Mouse (Mus musculus): ENCODE measurements around the gene Hoxa4.

Gene Hoxa4

GRCm38 (mm10) chr6:52179690-52180089 is 11.9 kb downstream of the Hoxa4 start:
- no peak for DNase-seq (ENCODE audit: low spot score)

- no peak for DNase-seq (ENCODE audit: low spot score)
Observed at GRCm38 (mm10) chr6:52178918-52179665, 12.5 kb downstream of the Hoxa4 start.

- no peak for DNase-seq (ENCODE audit: low spot score)
Observed at GRCm38 (mm10) chr6:52177806-52178205, 13.7 kb downstream of the Hoxa4 start.

- DNase-seq (ENCODE audit: low spot score) = no peak
Observed at GRCm38 (mm10) chr6:52177061-52177735, 14.4 kb downstream of the Hoxa4 start, which contains the start of gene 5730596B20Rik. Gene 5730596B20Rik (plus strand): TSS chr6:52177498.

GRCm38 (mm10) chr6:52176391-52176790 is 15.2 kb downstream of the Hoxa4 start:
- no peak for DNase-seq (ENCODE audit: low spot score)

DNA sequence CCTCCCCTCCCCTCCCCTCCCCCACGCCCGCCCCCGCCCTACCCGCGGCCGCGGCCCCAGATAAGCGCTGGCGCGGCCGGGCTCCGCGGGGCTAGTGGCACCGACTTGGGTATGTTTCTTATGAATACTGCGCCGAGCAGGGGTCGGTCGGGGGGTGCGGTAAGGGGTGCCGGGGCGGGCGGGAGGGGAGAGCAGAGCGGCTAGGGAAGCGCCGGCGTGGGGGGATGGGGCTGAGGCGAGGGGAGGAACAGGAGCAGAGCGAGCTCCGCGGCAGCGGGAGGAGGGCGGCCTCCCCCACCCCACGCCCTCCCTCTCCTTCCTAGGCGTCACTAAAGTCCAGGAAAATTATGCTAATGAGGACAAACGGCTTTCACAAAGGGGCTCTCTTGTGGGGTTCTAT is 15.7 kb downstream of the Hoxa4 start:
- no peak for DNase-seq (ENCODE audit: low spot score)

DNA sequence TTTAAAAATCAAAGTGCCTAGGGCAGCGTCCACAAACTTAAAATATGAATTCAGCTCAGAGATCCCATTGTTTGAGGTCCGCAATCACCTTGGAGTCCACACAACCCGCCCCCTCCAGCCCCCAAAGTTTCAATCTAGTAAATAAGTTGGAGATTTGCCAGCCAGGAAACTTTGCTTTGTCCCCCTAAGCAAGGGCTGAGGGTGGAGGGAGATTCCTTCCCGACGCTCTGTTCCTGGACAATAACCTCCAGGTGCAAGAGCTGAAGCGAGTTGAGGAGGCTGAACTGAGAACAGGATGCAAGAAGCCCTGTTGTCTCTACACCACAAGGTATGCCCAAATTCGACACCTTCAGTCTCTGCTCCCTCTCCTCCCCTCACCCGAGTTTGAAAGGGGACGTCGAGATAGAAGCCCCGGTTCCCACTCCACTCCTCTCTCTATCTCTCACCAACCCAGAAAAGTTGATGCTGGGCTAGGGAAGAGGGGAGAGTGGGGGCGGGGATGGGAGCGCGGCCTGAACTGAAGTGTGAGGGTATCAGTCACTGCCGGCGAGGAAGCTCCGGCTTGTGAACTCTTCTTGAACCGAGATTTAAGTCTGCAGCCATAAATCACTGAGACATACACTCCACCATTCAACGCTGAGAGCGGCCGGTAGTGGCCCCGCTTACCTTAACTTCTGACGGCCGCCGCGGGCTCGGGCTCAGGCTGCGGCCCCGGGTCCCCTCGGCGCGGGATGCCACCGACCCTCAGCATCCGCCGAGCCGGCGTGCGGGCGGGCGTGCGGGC is 16.4 kb downstream of the Hoxa4 start:
- no peak for DNase-seq (ENCODE audit: low spot score)

DNA sequence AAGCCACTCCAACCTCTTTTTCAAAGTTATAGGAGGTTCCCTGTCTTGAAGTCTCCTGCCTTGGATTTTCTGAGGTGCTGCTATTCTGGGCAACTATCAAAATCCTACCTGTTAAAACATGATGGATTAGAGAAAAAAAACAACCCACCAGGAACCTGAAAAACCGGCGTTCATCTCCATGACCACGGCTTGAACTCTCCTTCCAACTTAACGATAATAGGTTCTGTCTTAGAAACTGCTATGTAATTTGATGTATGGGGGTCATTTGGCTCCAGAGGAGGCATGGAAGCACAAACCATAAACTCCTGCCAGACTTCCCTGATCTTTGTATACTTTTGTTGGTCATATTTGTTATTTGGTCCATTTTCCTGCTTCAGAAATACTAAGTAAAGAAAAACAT is 17.9 kb downstream of the Hoxa4 start:
- DNase-seq (ENCODE audit: low spot score) = no peak

DNA sequence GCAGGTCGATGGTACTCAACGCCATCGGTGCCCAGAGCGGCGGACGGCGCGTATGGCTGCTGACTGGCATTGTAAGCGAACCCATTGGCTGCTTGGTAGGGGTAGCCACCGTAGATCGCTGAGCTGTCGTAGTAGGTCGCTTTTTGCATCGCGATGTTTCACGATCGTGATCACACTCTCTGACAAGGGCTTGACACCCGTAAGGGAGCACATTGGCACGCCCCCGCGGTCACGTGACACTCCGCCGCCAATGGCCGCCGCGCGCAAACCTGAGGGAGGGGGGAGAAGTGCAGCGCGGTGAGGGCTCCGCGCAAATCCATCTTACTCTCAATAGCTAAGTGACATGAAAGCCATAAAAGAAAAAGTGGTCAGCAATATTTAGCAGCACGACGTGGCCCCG is 19.1 kb downstream of the Hoxa4 start:
- DNase-seq (ENCODE audit: low spot score) = no peak

DNA sequence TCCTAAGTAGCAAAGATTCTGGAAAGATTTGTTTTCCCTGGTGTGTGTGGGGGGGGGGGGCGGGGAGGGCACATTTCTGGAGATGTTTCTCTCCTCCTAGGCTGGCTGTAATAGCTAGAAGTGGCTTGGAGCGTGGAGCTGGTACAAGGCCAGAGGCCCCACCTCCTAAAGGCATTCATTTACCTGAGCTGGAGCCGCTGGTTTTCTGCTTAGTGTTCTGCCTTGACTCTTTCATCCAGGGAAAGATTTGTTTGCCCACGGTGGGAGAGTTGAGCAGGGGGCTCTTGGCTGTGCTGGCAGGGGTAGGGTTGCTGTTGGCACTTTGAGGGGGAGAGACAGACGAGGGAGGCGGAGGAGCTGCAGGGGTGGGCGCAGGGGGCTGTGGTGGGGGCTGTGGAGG is 19.6 kb downstream of the Hoxa4 start:
- no peak for DNase-seq (ENCODE audit: low spot score)

- no peak for DNase-seq (ENCODE audit: low spot score)
Observed at GRCm38 (mm10) chr6:52171331-52171730, 20.2 kb downstream of the Hoxa4 start.

GRCm38 (mm10) chr6:52170898-52171223 is 20.7 kb downstream of the Hoxa4 start:
- DNase-seq (ENCODE audit: low spot score) = no peak

DNA sequence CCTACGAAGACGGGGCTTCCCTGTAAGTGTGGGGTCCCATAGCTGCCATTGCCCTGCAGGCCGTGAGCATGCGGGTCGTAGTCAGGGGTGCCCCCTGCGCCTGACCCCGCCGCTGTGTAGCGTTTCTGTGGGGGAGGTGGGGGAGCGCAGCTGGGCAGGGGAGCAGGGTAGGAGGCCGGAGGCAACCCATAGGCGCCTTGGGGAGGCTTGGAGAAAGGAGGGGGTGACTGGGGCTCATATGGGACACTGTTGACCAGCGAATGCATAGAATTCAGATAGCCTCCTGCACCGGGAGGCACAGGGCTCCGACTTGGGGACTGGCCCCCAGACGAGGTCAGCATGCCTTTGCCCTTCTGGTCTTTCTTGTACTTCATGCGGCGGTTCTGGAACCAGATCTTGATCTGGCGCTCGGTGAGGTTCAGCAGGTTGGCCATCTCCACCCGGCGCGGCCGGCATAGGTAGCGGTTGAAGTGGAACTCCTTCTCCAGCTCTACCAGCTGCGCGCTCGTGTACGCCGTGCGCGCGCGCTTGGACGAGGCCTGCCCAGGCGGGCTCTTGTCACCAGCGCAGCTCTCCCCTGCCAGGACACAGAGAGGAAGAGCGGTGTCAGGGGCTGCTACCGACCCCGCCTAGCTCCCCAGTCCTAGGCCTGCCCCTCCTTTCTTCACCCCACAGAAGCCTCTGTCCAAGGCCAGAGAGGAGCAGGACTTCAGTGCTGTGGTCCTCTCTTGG is 21.2 kb downstream of the Hoxa4 start:
- no peak for DNase-seq (ENCODE audit: low spot score)

DNA sequence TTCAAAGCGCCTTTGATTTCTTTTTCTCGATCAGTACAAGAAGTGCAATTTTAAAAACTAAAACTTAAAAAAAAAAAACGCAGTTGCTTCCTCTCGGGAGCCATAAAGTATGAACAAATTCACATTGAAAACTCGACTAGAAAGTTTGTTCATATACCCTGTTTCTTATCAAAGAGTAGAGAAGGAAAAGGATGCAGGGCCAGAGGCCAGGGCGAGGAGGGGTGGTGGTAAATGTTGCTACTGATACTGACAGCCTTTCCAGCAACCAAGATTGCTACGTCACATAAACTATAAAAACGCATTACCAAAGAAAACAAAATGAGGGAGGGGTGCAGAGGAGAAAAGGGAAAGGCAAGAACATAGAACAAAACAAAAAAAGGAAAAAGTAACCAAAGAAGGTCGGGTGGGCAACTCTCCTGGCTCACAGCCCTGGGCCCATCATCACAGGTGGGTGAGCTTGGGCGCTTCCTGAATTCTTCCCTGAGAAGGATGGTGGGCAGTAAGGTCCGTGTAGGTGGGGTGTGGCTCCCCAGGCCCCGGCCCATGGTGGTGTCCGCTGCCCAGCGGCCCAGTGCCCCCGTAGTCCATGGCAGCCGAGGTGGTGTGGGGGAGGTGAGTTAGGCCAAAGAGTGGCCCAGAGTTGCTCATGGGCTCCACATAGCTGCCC is 21.9 kb downstream of the Hoxa4 start:
- DNase-seq (ENCODE audit: low spot score) = no peak

DNA sequence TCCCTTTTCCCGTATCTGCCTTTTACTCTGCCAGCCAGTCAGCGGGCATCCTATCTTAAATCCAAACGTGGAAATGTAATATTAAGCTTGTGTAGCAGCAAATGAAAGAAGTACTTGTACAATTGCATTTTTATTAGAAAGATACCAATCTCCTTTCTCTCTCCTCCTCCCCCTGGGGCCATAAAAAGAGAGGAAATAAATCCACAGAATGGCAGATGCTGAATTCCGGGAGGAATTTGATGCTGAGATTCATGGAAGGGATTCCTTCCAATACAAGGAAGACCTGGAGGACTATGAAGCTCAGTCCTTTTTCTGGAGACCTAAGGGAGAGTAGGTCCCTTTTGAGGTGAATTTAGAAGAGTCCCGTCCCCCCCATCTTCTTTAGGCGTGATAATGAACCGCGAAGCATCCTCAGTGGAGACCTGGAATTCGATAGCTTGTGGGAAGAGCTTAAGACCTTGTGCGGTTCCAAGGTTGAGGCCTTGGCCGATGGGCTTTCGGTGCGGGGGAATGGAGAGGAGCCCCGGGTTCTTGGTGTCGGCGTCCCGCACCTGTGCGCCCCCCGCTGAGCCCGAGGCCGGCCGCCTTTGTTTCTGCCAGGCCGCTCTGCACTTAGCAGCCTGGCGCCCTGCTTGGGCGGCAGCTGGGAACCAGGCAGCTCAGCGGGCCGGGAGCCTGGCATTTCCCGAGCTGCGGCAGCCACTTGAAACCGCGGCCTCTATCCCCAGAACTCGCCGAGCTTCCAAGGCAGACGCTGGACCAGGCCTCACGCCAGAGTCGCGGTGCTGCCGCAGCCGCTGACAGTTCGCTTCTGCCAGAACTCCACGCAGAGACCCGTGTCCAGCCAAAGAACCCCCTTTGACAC is 23.1 kb downstream of the Hoxa4 start:
- DNase-seq (ENCODE audit: low spot score) = no peak

- no peak for DNase-seq (ENCODE audit: low spot score)
Observed at GRCm38 (mm10) chr6:52167736-52168161, 23.8 kb downstream of the Hoxa4 start.

DNA sequence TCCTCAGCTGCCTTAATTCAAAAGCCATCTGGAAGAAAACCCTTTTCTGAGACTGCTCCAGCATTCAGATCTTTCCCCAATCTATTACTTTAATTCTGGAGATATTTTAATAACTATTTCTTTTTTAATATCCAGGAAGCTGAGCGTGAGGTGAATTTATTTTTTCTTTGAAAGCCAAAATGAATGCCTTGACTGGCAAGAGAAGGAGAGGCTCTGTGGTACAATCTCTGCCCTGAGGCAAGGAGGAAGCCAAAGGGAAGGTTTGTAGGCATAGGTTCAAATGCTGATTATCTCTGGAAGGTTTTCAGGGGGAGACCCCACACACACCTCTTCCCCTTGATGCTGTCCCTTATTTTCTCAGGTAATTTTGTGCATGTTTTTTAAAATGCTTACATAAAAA is 24.4 kb downstream of the Hoxa4 start:
- no peak for DNase-seq (ENCODE audit: low spot score)

DNA sequence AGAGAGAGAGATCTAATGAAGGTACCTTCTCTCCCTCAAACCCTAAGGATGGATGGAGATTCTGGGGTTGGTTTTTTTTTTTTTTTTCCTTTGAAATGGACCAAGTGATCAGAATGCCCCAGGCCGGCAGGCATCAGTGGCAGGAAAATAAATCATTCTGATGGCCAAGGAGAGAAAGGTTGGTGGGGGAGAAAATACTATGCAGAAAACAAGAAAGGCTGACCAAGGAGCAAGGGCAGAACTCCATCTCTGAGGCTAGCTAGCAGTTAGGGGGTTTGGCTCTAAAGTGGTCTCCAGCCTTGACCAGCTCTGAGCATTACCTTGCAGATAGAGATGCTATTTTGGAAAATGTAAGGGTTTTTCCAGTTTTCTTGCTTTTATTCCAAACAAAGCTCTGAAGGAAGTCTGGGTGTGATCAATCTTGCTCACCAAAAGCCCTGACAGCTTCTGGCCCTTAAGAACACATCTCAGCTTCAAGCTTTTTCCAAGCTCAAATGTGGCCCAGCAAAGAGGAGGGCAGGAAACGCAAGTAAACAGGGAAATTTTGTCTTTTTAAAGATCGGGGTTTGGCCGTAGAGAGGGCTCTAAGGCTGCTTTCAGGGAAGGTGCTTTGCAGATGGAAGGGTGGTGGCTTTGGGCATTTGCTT is 25.0 kb downstream of the Hoxa4 start:
- no peak for DNase-seq (ENCODE audit: low spot score)

DNA sequence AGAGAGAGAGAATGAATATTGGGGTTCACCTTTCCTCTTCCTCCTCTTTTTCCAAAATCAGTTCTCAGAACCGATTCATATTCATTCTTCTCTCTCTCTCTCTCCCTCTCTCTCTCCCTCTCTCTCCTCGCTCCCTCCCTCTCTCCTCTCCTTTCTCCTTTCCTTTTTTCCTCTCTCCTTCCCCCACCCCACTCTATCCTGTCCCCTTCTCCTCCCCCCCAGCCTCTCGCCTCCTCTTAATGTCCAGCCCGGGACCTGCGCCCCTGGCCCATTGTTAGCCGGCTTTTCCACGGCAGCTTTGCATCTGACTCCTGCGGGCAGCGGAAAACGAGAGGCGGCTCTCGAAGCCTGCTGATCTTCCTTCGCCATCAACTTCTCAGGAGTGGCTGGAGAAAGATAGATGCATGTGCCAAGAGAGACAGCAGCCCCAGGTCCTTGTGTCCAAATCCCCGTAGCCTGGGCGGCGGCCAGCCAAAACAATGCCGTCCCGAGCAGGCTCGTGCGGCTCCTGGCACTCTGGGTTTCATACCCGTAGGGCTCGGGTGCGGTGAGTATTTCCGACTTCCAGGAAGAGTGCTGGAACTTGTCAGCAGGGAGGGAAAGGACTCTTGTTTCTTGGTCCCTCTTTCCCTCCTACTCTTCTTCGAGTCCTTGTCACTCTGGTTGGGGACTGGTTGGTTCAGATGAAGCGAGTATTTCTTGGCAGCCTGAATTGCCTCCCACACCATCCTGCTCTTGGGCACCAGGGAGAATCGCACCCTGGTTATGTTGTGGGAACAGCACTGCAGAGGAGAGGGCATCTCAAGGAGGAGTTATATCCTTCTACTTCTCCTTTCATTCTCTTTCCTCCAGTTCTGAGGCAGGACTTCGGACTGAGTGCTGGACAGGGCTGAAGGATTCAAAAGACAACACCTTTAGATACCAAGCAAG is 25.8 kb downstream of the Hoxa4 start:
- DNase-seq (ENCODE audit: low spot score) = no peak

All from urinary bladder, postnatal 10 days (tissue).